Mouse (Mus musculus): ENCODE measurements around the gene 2610021A01Rik.

DNA sequence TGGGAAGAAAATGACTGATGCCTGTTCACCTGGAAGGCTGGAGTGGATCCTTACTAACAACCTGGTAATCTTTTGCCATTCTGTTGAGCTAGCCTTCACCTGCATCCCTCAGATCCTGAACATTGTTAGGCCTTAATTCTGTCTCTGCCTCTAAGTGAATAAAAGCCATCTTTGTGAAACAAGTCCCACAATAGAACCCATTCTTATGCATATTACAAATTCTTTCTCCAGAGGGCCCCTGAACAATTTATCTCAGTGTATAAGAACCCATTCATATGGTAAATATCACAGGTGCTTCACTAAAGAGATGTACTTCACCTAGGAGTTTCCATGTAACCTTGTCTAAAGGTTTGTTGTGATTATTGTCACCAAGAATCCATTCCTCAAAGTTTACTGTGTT, 17.0 kb upstream of the 2610021A01Rik start:
- no peak for TF ChIP-seq EP300 (IDR thresholded peaks at IDR 0.05; ENCODE audit: low read depth)
- TF ChIP-seq CTCF (IDR thresholded peaks at IDR 0.05; ENCODE audit: low read depth), result no peak
